Mouse (Mus musculus): ENCODE measurements around the gene Mark4.
A peak's percentile ranks its signal among the peaks of the same experiment; 100 is the strongest.

The Mark4 gene

DNA sequence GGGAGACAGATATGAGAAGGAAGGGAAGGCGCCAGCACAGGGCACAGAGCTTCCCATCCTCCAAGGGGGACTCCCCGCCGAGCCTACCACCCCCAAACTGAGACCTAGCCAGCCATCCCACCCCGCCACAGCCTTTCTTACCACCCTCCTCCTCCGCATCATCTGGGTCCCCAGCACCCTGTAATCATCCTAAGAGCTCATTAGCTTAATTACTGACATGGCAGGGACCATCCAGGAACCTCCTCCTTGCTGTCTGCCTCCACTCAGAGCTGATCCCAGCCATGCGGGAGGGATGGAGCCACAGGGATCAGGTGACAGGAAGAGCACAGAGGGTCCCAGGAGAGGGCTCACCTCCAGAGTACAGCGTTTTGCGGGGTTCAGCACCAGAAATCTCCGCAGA is 21.6 kb downstream of the Mark4 start:
- DNase-seq (ENCODE audit: low read depth, low spot score), result no peak

GRCm38 (mm10) chr7:19436276-19436675 is 22.3 kb downstream of the Mark4 start:
- peak; percentile 68 for DNase-seq (ENCODE audit: low read depth, low spot score)

GRCm38 (mm10) chr7:19432475-19432874 is 26.1 kb downstream of the Mark4 start:
- DNase-seq (ENCODE audit: low read depth, low spot score), result peak; percentile 56

DNA sequence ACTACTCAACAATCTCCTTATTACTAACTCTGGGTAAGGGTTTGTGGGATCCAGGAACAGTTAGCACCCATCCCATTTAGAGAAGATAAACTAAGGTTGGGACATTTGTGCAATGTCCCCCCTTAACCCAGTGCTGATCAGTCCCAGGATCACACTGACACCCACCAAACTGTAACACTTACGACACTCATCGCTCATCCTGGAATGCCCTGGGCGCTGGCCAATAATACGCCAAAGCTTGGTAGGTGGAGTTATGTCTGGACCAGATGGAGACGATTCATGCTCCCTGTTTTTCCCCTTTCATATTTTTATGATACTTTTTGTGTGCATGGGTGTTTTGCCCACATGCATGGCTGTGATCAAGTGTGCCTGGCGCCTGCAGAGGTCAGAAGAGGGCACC is 28.2 kb downstream of the Mark4 start:
- no peak for DNase-seq (ENCODE audit: low read depth, low spot score)

- DNase-seq (ENCODE audit: low read depth, low spot score), result peak; percentile 58
Measured at GRCm38 (mm10) chr7:19429726-19430125, 28.9 kb downstream of the Mark4 start.

DNA sequence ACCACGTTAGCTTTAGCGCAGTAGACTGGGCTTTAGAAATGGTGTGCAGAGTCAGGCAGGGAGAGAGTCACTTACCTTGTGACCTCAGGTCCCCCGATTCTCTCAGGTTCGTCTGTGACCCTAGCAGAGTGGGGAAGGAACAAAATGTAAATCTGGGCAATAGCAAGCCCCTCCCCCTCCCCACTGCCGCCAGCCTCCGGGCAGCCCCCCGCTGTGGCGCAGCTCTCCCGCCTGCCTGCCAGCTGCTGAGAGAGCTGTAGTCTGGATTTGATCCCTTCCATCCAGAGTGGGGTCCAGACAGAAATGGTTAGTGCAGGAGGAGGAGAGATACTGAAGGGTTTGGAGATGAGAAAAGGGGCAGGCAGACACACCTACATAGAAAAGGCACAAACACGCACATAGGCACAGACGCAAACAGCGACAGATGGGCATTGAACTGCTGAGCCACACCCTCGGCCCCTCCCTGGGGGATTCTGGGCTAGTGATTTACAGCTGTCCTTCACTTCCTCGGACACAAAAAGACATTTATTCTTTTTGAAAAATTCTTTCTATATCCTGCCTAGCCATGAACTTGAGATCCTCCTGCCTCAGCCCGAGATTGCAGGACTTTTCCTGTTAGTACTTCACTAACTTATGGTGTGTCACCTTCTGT is 30.5 kb downstream of the Mark4 start:
- no peak for DNase-seq (ENCODE audit: low read depth, low spot score)

DNA sequence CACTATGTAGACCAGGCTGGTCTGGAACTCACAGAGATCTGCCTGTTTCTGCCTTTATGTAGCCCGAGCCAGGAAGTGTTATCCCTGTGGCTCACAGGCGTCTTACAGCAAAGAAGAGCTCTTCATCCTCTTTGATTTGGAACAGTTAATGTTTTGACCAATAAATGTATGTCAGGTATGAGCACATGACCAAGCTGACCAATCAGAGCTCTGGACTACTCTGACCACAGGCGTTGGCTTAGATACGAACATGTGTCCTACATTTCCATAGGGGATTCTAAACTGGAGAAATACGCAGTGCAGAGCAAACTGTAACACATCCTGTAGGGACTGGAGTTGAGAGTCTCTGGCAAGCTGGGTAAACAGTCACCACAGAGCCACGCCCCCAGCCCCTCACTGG is 31.7 kb downstream of the Mark4 start:
- peak; percentile 58 for DNase-seq (ENCODE audit: low read depth, low spot score)

DNA sequence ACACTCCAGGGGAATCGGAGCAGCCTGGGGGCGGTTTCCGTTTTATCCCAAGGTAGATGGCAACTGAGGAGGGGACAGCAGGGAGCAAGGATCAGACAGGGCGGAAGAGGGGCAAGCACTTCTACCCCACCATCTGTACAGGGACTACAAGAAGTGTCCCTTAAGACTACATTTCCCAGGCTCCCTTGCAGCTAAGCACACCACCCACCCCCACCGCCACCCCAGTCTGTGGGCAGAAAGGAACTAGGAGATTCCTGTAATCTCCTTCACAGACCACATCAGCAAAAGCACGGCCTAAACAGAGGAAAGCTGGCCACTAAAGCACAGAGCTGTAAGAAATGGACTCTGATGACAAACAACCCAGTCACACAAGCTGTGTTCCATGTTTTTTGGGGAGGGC is 32.3 kb downstream of the Mark4 start:
- no peak for DNase-seq (ENCODE audit: low read depth, low spot score)

GRCm38 (mm10) chr7:19424051-19424450 is 34.6 kb downstream of the Mark4 start:
- no peak for DNase-seq (ENCODE audit: low read depth, low spot score)

DNA sequence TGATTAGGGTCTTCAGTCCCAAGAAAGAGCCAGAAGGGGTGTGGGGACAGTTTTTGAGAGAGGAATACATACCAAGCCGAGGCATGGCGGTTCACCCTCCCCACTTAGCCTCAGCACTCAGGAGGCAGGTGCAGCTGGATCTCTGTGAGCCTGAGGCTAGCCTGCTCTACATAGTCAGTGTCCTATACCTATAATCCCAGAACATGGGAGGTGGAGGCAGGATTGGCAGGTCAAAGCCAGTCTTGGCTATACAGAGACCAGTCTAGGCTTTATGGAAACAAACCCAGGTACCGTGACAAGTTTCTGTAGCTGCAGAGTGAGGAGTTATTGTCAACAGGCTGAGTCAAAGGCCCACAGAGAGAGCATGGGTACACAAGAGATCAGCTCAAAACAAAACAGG is 35.5 kb downstream of the Mark4 start:
- no peak for DNase-seq (ENCODE audit: low read depth, low spot score)

DNA sequence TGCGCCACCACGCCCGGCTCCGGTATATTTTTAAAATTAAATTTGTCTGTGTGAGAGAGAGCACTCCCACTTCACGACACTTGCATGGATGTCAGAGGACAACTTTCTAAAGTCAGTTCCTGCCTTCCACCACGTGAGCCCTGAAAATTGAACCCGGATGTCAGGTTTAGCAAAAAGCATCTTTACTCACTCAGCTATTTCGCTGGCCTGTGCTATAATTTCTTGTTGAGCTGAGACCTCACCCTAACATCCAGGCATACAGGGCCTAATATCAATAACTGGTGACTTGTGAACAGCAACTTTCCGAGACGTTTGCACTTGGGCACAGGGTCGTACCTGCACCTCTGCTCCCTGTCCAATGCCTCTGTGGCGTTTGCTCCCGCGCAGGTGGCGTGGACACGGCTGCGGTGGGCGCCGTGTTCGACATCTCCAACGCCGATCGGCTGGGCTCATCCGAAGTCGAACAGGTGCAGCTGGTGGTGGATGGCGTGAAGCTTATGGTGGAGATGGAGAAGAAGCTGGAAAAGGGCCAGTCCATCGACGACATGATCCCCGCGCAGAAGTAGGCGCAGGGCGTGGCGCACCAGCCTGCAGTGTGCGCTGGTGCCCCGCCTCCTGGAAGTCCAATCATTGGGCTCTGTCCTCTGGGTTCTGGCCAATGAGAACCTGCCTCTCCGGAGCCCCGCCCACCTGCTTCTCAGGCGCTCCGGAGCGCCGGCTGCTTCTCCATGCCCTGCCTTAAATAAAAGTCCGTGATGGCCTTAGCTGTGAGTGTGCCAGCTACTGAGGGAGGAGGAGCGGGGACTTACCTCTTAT is 37.6 kb downstream of the Mark4 start:
- DNase-seq (ENCODE audit: low read depth, low spot score), result peak; percentile 89

DNA sequence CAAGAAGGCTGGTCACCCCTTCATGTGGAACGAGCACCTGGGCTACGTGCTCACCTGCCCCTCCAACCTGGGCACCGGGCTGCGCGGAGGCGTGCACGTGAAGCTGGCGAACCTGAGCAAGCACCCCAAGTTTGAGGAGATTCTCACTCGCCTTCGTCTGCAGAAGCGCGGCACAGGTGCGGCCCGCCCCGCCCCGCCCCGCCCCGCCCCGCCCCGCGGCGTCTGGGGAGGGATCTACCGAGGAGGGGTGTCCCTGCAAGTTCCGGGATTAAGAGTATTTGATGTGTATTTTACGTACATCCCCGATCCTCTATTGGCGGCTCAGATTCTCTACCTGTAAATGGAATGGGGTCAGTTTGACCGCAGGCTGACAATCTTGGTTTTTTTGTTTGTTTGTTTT is 38.5 kb downstream of the Mark4 start:
- DNase-seq (ENCODE audit: low read depth, low spot score), result no peak

GRCm38 (mm10) chr7:19416590-19416989 is 42.0 kb downstream of the Mark4 start:
- no peak for DNase-seq (ENCODE audit: low read depth, low spot score)

GRCm38 (mm10) chr7:19413525-19413924 is 45.1 kb downstream of the Mark4 start:
- peak; percentile 47 for DNase-seq (ENCODE audit: low read depth, low spot score)

DNA sequence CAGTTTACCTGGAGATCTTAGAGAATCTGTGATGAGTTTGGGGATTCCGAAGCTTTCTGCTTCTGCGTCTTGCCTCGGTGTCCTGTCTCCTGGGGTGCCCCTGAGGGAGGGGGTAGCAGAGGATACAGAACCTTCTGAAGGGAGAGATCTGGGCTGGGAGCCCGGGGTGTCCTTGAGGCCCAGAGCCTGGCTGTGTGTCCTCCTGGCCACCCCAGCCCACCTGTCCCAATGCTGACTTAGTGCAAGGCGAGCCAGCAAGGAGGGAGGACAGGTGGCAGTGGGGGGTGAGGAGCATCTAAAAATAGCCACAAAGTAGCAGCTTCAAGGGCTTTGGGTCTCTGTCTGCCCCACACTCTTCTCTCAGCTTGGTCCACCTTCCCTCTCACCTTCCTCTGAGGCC is 46.8 kb downstream of the Mark4 start:
- DNase-seq (ENCODE audit: low read depth, low spot score), result no peak

GRCm38 (mm10) chr7:19410766-19411344 is 47.8 kb downstream of the Mark4 start:
- DNase-seq (ENCODE audit: low read depth, low spot score), result no peak

- no peak for DNase-seq (ENCODE audit: low read depth, low spot score)
Measured at GRCm38 (mm10) chr7:19409753-19410152, 48.9 kb downstream of the Mark4 start.

DNA sequence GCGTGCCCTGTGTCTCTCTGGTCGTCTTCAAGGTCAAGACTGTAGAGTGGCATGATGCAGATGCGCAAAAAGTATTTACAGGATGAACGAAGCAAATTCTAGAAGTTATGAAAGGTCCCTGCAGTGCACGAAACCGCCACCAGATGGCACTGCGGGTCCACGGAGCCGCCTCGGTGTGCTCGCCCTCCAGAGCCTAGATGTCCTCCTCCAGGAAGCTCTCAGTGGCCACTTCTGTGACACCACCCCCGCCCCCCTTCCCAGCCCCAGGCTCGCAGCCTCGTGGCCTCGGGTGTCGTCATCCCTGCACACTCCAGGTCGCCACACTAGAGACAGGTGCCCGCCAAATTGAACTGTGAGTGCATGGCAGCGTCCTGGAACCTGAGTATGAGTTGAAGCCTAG is 53.2 kb downstream of the Mark4 start:
- DNase-seq (ENCODE audit: low read depth, low spot score), result peak; percentile 70

- no peak for DNase-seq (ENCODE audit: low read depth, low spot score)
Measured at GRCm38 (mm10) chr7:19404476-19404875, 54.1 kb downstream of the Mark4 start, which contains the start of gene Ckm. TSS of gene Ckm (plus strand) at chr7:19404776.

DNA sequence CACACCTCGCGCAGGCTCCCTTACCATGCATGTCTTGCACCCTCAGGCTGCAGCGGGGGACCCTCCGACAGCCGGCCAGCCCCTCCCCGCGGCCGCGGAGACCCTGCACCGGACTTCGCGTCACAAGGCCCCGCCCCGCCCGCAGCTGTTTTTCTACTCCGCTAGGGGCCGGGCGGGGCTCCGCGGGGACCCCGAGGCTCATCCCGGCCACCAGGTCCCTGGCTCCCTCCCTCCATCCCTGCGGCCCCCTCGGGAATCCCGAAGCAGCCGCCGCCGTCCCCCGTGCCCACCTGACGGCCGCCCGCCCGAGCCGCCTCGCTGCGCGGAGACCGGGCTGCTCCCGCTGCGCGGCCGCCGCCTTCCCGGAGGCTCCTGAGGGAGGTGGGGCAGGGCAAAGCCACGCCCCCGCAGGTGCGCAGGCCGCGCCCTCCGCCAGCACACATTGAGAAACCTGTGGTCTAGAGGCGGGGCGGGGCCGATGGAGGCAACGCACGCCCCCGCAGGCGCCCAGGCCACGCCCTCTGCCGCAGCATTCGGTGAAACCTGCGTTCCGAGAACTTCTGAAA is 54.8 kb downstream of the Mark4 start, which contains the start of gene Klc3:
Klc3 (minus strand) TSS at position 374 of the 566 bp plus-strand sequence.
- peak; percentile 84 for DNase-seq (ENCODE audit: low read depth, low spot score)

- DNase-seq (ENCODE audit: low read depth, low spot score), result no peak
Measured at GRCm38 (mm10) chr7:19402535-19403112, 56.0 kb downstream of the Mark4 start.

- DNase-seq (ENCODE audit: low read depth, low spot score), result peak; percentile 63
Measured at GRCm38 (mm10) chr7:19400946-19401345, 57.7 kb downstream of the Mark4 start.

Data from ES-CJ7 (cell line).